Mouse (Mus musculus): ENCODE data around the gene Fam69a. TPM values are rescaled to one million over a fixed set of nuclear protein-coding genes. Genes with fewer than 3 reads are reported as not detected.

Gene Fam69a
- polyA plus RNA-seq, 2 experiments = 1.8 to 8.0 TPM

DNA sequence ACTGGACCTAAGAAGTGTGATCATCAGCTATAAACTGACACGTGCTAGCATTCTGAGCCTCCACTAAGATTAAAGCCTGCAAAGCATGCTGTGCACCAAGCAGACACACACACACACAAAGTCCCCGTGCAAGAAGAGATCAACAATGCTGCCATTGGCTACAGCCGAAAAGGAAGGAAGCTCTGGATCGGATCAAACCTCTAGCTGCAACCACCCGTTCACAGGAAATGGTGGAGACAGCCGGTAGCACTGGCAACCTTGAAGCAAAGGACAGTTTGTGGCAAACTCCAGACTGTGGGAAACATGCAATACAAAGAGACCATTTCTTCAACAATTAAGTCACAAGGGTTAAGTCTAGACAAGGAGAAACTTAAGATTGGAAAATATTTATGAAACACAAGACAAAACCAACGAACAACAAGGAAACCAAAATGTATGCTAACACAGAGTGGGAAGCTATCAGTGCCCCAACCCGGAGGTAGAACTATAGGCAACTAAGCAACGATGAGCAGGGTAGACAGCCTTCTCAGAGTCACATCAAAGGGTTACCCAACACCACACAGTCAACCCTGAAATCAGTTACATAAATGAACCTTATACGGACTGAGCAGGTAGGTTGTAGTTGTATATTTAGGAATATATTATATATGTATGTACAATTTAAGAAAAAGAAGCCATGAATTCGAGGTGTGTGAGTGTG is 60.2 kb downstream of the Fam69a start:
- peak; percentile 11; the same call in 1 of the 2 replicates for ATAC-seq (ENCODE audit: insufficient read depth)
- no peak for DNase-seq (ENCODE audit: low read depth in 3 of 3, low spot score in 3 of 3)
- H3K9me3 ChIP-seq (ENCODE audit: control insufficient read depth, low read length) = no peaks in the 10 kb centered on the region
- TF ChIP-seq CTCF (IDR thresholded peaks at IDR 0.05; ENCODE audit: low read depth) (no peak), EP300 (IDR thresholded peaks at IDR 0.05; ENCODE audit: low read depth) (no peak)
- H3K27me3 ChIP-seq (ENCODE audit: control insufficient read depth, insufficient read depth, low read length) = no peaks in the 10 kb centered on the region
- H3K27ac ChIP-seq = no peak overlapping the region
- H3K4me1 ChIP-seq (replicated peaks; ENCODE audit: control insufficient read depth in 2 of 2, insufficient read depth in 2 of 2, low read length in 1 of 2) = peaks cover 0 to 8% of the 10 kb centered on the region in 2 experiments; a peak in 2 of 4 replicates
- WGBS (ENCODE audit: insufficient replicate concordance) = 21% methylated on average over 11 of the region's 11 CpGs
- H3K4me2 ChIP-seq (ENCODE audit: low read depth) = no peak overlapping the region
- no peak overlapping the region for H3K9ac ChIP-seq (replicated peaks)
- H3K36me3 ChIP-seq (replicated peaks; ENCODE audit: control insufficient read depth, insufficient read depth, low read depth) = no peaks in the 10 kb centered on the region
- H3K4me3 ChIP-seq (ENCODE audit: insufficient read depth in 1 of 2, low read depth in 2 of 2, low read length in 2 of 2) = no peak overlapping the region

DNA sequence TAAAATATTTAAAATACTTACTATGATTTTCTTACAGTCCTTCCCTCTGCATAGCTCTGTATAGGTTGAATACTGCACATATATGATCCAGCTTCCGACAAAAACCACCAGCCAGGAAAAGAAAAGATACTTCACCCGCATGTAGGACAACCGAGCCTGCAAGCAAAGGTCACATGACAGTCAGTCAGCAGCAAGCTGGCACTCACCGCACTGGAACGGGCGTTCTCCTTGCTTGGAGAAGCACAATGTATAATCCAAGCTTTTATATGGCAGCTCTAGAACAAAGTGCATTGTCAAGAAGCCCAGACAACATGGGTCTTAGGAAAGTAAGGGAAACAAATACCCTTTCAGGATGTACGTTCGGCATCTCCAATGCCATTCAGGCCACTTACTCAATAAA is 62.3 kb downstream of the Fam69a start:
- H3K4me1 ChIP-seq (replicated peaks; ENCODE audit: control insufficient read depth in 2 of 2, insufficient read depth in 2 of 2, low read length in 1 of 2) = peaks cover 0 to 8% of the 10 kb centered on the region in 2 experiments; a peak in 2 of 4 replicates
- ATAC-seq (ENCODE audit: insufficient read depth) = no peak
- TF ChIP-seq CTCF (IDR thresholded peaks at IDR 0.05; ENCODE audit: low read depth) = no peak
- TF ChIP-seq EP300 (IDR thresholded peaks at IDR 0.05; ENCODE audit: low read depth) = no peak
- no peak overlapping the region for H3K27ac ChIP-seq
- 82% methylated on average over 8 of the region's 8 CpGs for WGBS (ENCODE audit: insufficient replicate concordance)
- H3K36me3 ChIP-seq (replicated peaks; ENCODE audit: control insufficient read depth, insufficient read depth, low read depth) = no peaks in the 10 kb centered on the region
- H3K9me3 ChIP-seq (ENCODE audit: control insufficient read depth, low read length) = no peaks in the 10 kb centered on the region
- no peak overlapping the region for H3K9ac ChIP-seq (replicated peaks)
- H3K27me3 ChIP-seq (ENCODE audit: control insufficient read depth, insufficient read depth, low read length) = no peaks in the 10 kb centered on the region
- no peak overlapping the region for H3K4me2 ChIP-seq (ENCODE audit: low read depth)
- DNase-seq (ENCODE audit: low read depth in 3 of 3, low spot score in 3 of 3) = no peak
- H3K4me3 ChIP-seq (ENCODE audit: insufficient read depth in 1 of 2, low read depth in 2 of 2, low read length in 2 of 2) = no peak overlapping the region

DNA sequence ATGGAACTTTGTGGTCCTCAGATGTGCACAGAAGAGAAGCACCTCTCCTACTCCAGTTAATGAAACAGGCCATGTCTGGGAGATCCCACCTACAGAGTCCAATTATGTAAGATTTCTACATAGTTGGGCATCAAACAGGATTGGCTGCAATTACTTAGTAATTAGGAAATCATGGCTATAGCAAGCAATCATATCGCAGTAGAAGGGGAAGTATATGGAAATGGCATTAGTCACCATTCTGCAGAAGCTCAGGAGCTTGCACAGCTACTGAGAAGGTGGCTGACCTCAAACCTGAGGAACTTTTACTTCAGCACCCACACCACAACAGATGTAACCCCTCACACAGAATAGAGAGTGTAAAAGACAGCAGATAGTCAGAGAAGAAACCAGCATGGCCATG is 64.0 kb downstream of the Fam69a start:
- no peak overlapping the region for H3K4me2 ChIP-seq (ENCODE audit: low read depth)
- no peak for DNase-seq (ENCODE audit: low read depth in 3 of 3, low spot score in 3 of 3)
- no peaks in the 10 kb centered on the region for H3K27me3 ChIP-seq (ENCODE audit: control insufficient read depth, insufficient read depth, low read length)
- TF ChIP-seq EP300 (IDR thresholded peaks at IDR 0.05; ENCODE audit: low read depth) = no peak
- no peak for TF ChIP-seq CTCF (IDR thresholded peaks at IDR 0.05; ENCODE audit: low read depth)
- H3K4me3 ChIP-seq (ENCODE audit: insufficient read depth in 1 of 2, low read depth in 2 of 2, low read length in 2 of 2) = no peak overlapping the region
- 53% methylated on average over 1 of the region's 1 CpGs for WGBS (ENCODE audit: insufficient replicate concordance)
- H3K9ac ChIP-seq (replicated peaks) = no peak overlapping the region
- no peak for ATAC-seq (ENCODE audit: insufficient read depth)
- no peaks in the 10 kb centered on the region for H3K36me3 ChIP-seq (replicated peaks; ENCODE audit: control insufficient read depth, insufficient read depth, low read depth)
- H3K27ac ChIP-seq = no peak overlapping the region
- H3K4me1 ChIP-seq (replicated peaks; ENCODE audit: control insufficient read depth in 2 of 2, insufficient read depth in 2 of 2, low read length in 1 of 2) = peaks cover 0 to 8% of the 10 kb centered on the region in 2 experiments; a peak in 2 of 4 replicates
- H3K9me3 ChIP-seq (ENCODE audit: control insufficient read depth, low read length) = no peaks in the 10 kb centered on the region

DNA sequence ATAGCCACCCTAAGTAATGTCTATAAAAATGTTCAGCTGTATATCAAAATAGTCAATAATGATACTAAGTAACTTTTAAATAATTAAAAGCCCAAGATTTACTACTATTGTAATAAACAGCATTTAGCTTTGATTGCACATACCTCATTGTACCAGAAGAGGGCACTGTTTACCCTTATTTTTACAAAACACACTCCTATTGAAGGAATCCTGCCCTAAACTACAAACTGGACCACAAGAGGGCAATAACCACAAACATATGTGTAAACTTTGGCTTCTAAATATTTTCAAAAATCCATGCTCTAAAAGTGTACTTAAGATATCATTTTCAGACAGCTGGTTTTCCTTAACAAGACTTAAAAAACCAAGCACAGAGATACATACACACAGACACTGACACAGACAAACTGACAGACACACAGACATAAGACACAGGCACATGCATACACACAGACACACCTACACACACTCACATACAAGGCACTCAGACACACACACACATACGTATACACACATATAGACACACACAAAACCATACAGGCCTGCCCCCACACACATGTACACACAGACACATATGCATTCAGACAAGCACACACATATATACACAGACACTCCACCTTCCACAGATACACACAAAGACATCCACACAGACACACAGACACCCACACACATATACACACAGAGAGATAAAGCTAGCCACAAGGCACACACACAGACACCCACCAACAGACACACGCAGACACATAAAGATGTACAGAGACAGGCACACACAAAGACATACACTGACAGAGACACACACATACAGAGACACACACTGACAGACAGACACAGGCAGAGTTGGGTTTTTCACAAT is 65.3 kb downstream of the Fam69a start:
- no peak overlapping the region for H3K27ac ChIP-seq
- TF ChIP-seq CTCF (IDR thresholded peaks at IDR 0.05; ENCODE audit: low read depth) = peak; percentile 81
- TF ChIP-seq EP300 (IDR thresholded peaks at IDR 0.05; ENCODE audit: low read depth) = 0 out of 2 replicates have a peak, but pooled peaks have one; percentile 30
- 63% methylated on average over 2 of the region's 2 CpGs for WGBS (ENCODE audit: insufficient replicate concordance)
- DNase-seq (ENCODE audit: low read depth in 3 of 3, low spot score in 3 of 3) (peak; percentile 64 to 69 (median 68)), ATAC-seq (ENCODE audit: insufficient read depth) (peak; percentile 34; the same call in 1 of the 2 replicates)
- H3K9ac ChIP-seq (replicated peaks) = no peak overlapping the region
- no peak overlapping the region for H3K4me2 ChIP-seq (ENCODE audit: low read depth)
- no peak overlapping the region for H3K4me3 ChIP-seq (ENCODE audit: insufficient read depth in 1 of 2, low read depth in 2 of 2, low read length in 2 of 2)
- H3K4me1 ChIP-seq (replicated peaks; ENCODE audit: control insufficient read depth in 2 of 2, insufficient read depth in 2 of 2, low read length in 1 of 2) = peaks cover 0 to 4% of the 10 kb centered on the region in 2 experiments; a peak in 2 of 4 replicates
- H3K9me3 ChIP-seq (ENCODE audit: control insufficient read depth, low read length) = no peaks in the 10 kb centered on the region
- H3K36me3 ChIP-seq (replicated peaks; ENCODE audit: control insufficient read depth, insufficient read depth, low read depth) = no peaks in the 10 kb centered on the region
- no peaks in the 10 kb centered on the region for H3K27me3 ChIP-seq (ENCODE audit: control insufficient read depth, insufficient read depth, low read length)

DNA sequence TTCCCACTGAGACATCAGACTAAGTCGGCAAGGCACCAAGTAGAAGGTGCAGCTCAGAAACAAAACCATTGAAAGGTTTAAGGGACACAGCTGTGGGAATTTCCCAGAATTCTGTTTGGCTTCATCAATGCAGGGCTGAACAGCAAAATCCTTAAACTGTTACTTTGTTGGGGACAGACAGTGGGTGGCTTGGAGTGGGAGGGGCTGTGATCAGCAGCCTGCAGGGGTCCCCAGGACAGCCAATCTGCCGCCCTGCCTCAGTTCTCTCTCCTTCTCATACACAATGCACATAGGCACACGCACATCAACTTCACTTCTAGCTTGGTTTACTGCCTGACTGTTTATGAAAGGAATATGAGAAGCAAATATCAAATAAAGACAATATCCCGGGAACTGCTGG is 71.6 kb downstream of the Fam69a start:
- DNase-seq (ENCODE audit: low read depth in 3 of 3, low spot score in 3 of 3) (no peak), ATAC-seq (ENCODE audit: insufficient read depth) (no peak)
- Histone ChIP-seq H3K36me3 (replicated peaks; ENCODE audit: control insufficient read depth, insufficient read depth, low read depth) (no peaks in the 10 kb centered on the region; the same call in 1 of the 2 replicates), H3K27ac (no peak overlapping the region), H3K27me3 (ENCODE audit: control insufficient read depth, insufficient read depth, low read length) (no peaks in the 10 kb centered on the region), H3K4me2 (ENCODE audit: low read depth) (no peak overlapping the region), H3K9me3 (ENCODE audit: control insufficient read depth, low read length) (no peaks in the 10 kb centered on the region), H3K9ac (replicated peaks) (no peak overlapping the region), H3K4me1 (replicated peaks; ENCODE audit: control insufficient read depth in 2 of 2, insufficient read depth in 2 of 2, low read length in 1 of 2) (no peaks in the 10 kb centered on the region), H3K4me3 (ENCODE audit: insufficient read depth in 1 of 2, low read depth in 2 of 2, low read length in 2 of 2) (no peak overlapping the region)
- TF ChIP-seq EP300 (IDR thresholded peaks at IDR 0.05; ENCODE audit: low read depth) (no peak), CTCF (IDR thresholded peaks at IDR 0.05; ENCODE audit: low read depth) (no peak)
- WGBS (ENCODE audit: insufficient replicate concordance) = 63% methylated on average over 4 of the region's 4 CpGs
